8 mouse cellular contexts compared by ENCODE assay signal in genomic region chr13:3610118-3610794, GRCm38 (mm10). TPM values are rescaled to one million over a fixed set of nuclear protein-coding genes. Genes with fewer than 3 reads are reported as not detected.
A peak's percentile ranks its signal among the peaks of the same experiment; 100 is the strongest.
DNase-seq lines count a peak whose midpoint lies in the region; ATAC-seq lines count a peak whose summit lies in the region.

No protein-coding gene starts in this region.

- WGBS in forebrain, embryonic 16.5 days, result under 1% methylated on average over 48 of the region's 50 CpGs
- under 1% methylated on average over 48 of the region's 50 CpGs for whole genome bisulfite sequencing in hindbrain, embryonic 13.5 days
- WGBS in limb, embryonic 11.5 days, result under 1% methylated on average over 48 of the region's 50 CpGs
- WGBS in midbrain, embryonic 11.5 days, result under 1% methylated on average over 45 of the region's 50 CpGs
- 1% methylated on average over 46 of the region's 50 CpGs for WGBS in stomach, embryonic 14.5 days

- peak; percentile 6 to 33 for DNase-seq in lung, adult 18-20 months
- DNase-seq in lung, postnatal 14 days, result no peak
- DNase-seq in adrenal gland, postnatal 36 days, result peak; percentile 14 to 54
- DNase-seq in limb, embryonic 11.5 days (ENCODE audit: low spot score), result peak; percentile 66
- peak; percentile 92 for DNase-seq in midbrain, embryonic 11.5 days (ENCODE audit: low spot score, missing footprints)

- H3K27me3 ChIP-seq in forebrain, embryonic 16.5 days (replicated peaks; ENCODE audit: control insufficient read depth, insufficient read depth, low read length), result 0 out of 2 replicates have a peak, but pooled peaks cover 3% of the 10 kb centered on the region
- H3K27me3 ChIP-seq in hindbrain, embryonic 13.5 days, result peaks cover 16% of the 10 kb centered on the region; the same call in 1 of the 2 replicates
- no peaks in the 10 kb centered on the region for H3K27me3 ChIP-seq in limb, embryonic 11.5 days (ENCODE audit: control insufficient read depth, insufficient read depth, low read length)
- H3K27me3 ChIP-seq in midbrain, embryonic 11.5 days (ENCODE audit: control insufficient read depth, insufficient read depth, low read length), result no peaks in the 10 kb centered on the region
- no peaks in the 10 kb centered on the region for H3K27me3 ChIP-seq in stomach, embryonic 14.5 days (ENCODE audit: control insufficient read depth, insufficient read depth, low read length)

- peak overlapping the region; percentile 94 for H3K27ac ChIP-seq in forebrain, embryonic 16.5 days (ENCODE audit: low read length)
- peak overlapping the region; percentile 92 for H3K27ac ChIP-seq in hindbrain, embryonic 13.5 days
- peak overlapping the region; percentile 92 for H3K27ac ChIP-seq in limb, embryonic 11.5 days (replicated peaks; ENCODE audit: low read depth, low read length)
- peak overlapping the region; percentile 80 for H3K27ac ChIP-seq in midbrain, embryonic 11.5 days (ENCODE audit: low read depth, low read length)
- peak overlapping the region; percentile 91 for H3K27ac ChIP-seq in stomach, embryonic 14.5 days (ENCODE audit: low read length)

- H3K9me3 ChIP-seq in forebrain, embryonic 16.5 days (ENCODE audit: control insufficient read depth, low read length), result no peaks in the 10 kb centered on the region
- H3K9me3 ChIP-seq in hindbrain, embryonic 13.5 days, result no peaks in the 10 kb centered on the region
- H3K9me3 ChIP-seq in limb, embryonic 11.5 days (ENCODE audit: control insufficient read depth, low read length), result no peaks in the 10 kb centered on the region
- no peaks in the 10 kb centered on the region for H3K9me3 ChIP-seq in midbrain, embryonic 11.5 days (ENCODE audit: control insufficient read depth, low read length)
- no peaks in the 10 kb centered on the region for H3K9me3 ChIP-seq in stomach, embryonic 14.5 days (ENCODE audit: control insufficient read depth, low read depth, low read length)

- peaks cover 3% of the 10 kb centered on the region; the same call in 1 of the 2 replicates for H3K4me1 ChIP-seq in forebrain, embryonic 16.5 days (replicated peaks; ENCODE audit: control insufficient read depth, insufficient read depth, low read length)
- peaks cover 3% of the 10 kb centered on the region; the same call in 1 of the 2 replicates for H3K4me1 ChIP-seq in hindbrain, embryonic 13.5 days (replicated peaks)
- H3K4me1 ChIP-seq in limb, embryonic 11.5 days (ENCODE audit: control insufficient read depth, insufficient read depth, low read length), result no peaks in the 10 kb centered on the region
- H3K4me1 ChIP-seq in midbrain, embryonic 11.5 days (ENCODE audit: control insufficient read depth, insufficient read depth, low read length), result no peaks in the 10 kb centered on the region
- H3K4me1 ChIP-seq in stomach, embryonic 14.5 days (ENCODE audit: control insufficient read depth, insufficient read depth, low read length), result no peaks in the 10 kb centered on the region

- H3K4me2 ChIP-seq in forebrain, embryonic 16.5 days (ENCODE audit: low read length), result peak overlapping the region; percentile 85
- peak overlapping the region; percentile 90 for H3K4me2 ChIP-seq in hindbrain, embryonic 13.5 days
- peak overlapping the region; percentile 49 for H3K4me2 ChIP-seq in limb, embryonic 11.5 days (ENCODE audit: low read depth, severe bottlenecking)
- H3K4me2 ChIP-seq in midbrain, embryonic 11.5 days, result peak overlapping the region; percentile 82
- H3K4me2 ChIP-seq in stomach, embryonic 14.5 days (replicated peaks; ENCODE audit: low read depth, low read length), result peak overlapping the region; percentile 62

- no peaks in the 10 kb centered on the region for H3K36me3 ChIP-seq in forebrain, embryonic 16.5 days (ENCODE audit: control insufficient read depth, insufficient read depth)
- no peaks in the 10 kb centered on the region for H3K36me3 ChIP-seq in hindbrain, embryonic 13.5 days
- H3K36me3 ChIP-seq in limb, embryonic 11.5 days (ENCODE audit: control insufficient read depth, insufficient read depth, low read length), result no peaks in the 10 kb centered on the region
- no peaks in the 10 kb centered on the region for H3K36me3 ChIP-seq in midbrain, embryonic 11.5 days (ENCODE audit: control insufficient read depth, insufficient read depth, low read length)
- no peaks in the 10 kb centered on the region for H3K36me3 ChIP-seq in stomach, embryonic 14.5 days (ENCODE audit: control insufficient read depth, insufficient read depth, low read length)

- H3K4me3 ChIP-seq in forebrain, embryonic 16.5 days (replicated peaks; ENCODE audit: low read length), result peak overlapping the region; percentile 97
- peak overlapping the region; percentile 82 for H3K4me3 ChIP-seq in hindbrain, embryonic 13.5 days
- peak overlapping the region; percentile 96 for H3K4me3 ChIP-seq in limb, embryonic 11.5 days (ENCODE audit: low read depth, low read length)
- peak overlapping the region; percentile 90 for H3K4me3 ChIP-seq in midbrain, embryonic 11.5 days (ENCODE audit: low read depth, low read length)
- peak overlapping the region; percentile 84 for H3K4me3 ChIP-seq in stomach, embryonic 14.5 days (ENCODE audit: low read depth, low read length)

- peak overlapping the region; percentile 84 for H3K9ac ChIP-seq in forebrain, embryonic 16.5 days (replicated peaks; ENCODE audit: low read depth, low read length)
- H3K9ac ChIP-seq in hindbrain, embryonic 13.5 days, result peak overlapping the region; percentile 86
- peak overlapping the region; percentile 90 for H3K9ac ChIP-seq in limb, embryonic 11.5 days (ENCODE audit: low read length)
- peak overlapping the region; percentile 91 for H3K9ac ChIP-seq in midbrain, embryonic 11.5 days (ENCODE audit: low read length)
- H3K9ac ChIP-seq in stomach, embryonic 14.5 days (replicated peaks; ENCODE audit: low read depth, low read length), result peak overlapping the region; percentile 49

- ATAC-seq in forebrain, embryonic 16.5 days, result peak; percentile 29
- no peak; the same call in 1 of the 2 replicates for ATAC-seq in hindbrain, embryonic 13.5 days (ENCODE audit: low FRiP score)
- peak; percentile 59; the same call in 1 of the 2 replicates for ATAC-seq in limb, embryonic 11.5 days (ENCODE audit: insufficient number of reproducible peaks, low FRiP score, low TSS enrichment, low read depth)
- peak; percentile 61 for ATAC-seq in midbrain, embryonic 11.5 days (ENCODE audit: low FRiP score)
- peak; percentile 42; the same call in 1 of the 2 replicates for ATAC-seq in stomach, embryonic 14.5 days (ENCODE audit: insufficient number of reproducible peaks, insufficient read depth, low FRiP score, low read depth)

RNA-seq across cellular contexts. Expression of gene Fam208b, which starts 0.7 kb away (rescaled TPM):
- total RNA-seq in adrenal gland, postnatal 36 days (2021), result 10 to 100 TPM; 23.0 to 25.0 TPM
- polyA plus RNA-seq in forebrain, embryonic 16.5 days (2015; fragmentation: Nextera tagmentation; extraction: Ambion mirVana), result 20.0 and 23.2 TPM in 2 replicates
- 19.3 and 20.2 TPM in 2 replicates for polyA plus RNA-seq in hindbrain, embryonic 13.5 days (2015; fragmentation: Nextera tagmentation; extraction: Ambion mirVana)
- 30.6 and 31.3 TPM in 2 replicates for polyA plus RNA-seq in limb, embryonic 11.5 days (2014; fragmentation: Nextera tagmentation; extraction: Ambion mirVana)
- polyA plus RNA-seq in midbrain, embryonic 11.5 days (2014; fragmentation: Nextera tagmentation; extraction: Ambion mirVana), result 20.5 and 24.6 TPM in 2 replicates
- polyA plus RNA-seq in stomach, embryonic 14.5 days (2014; fragmentation: Nextera tagmentation; extraction: Ambion mirVana), result 23.3 and 24.1 TPM in 2 replicates

RNA-seq across cellular contexts. Expression of gene Asb13, which starts 23.6 kb away (rescaled TPM):
- 10 to 100 TPM; 12.1 to 15.5 TPM for total RNA-seq in adrenal gland, postnatal 36 days (2021)
- polyA plus RNA-seq in forebrain, embryonic 16.5 days (2015; fragmentation: Nextera tagmentation; extraction: Ambion mirVana), result 12.0 and 19.7 TPM in 2 replicates
- polyA plus RNA-seq in hindbrain, embryonic 13.5 days (2015; fragmentation: Nextera tagmentation; extraction: Ambion mirVana), result 12.3 and 15.2 TPM in 2 replicates
- polyA plus RNA-seq in limb, embryonic 11.5 days (2014; fragmentation: Nextera tagmentation; extraction: Ambion mirVana), result 13.2 and 14.8 TPM in 2 replicates
- polyA plus RNA-seq in midbrain, embryonic 11.5 days (2014; fragmentation: Nextera tagmentation; extraction: Ambion mirVana), result 9.6 and 9.7 TPM in 2 replicates
- 13.3 and 18.1 TPM in 2 replicates for polyA plus RNA-seq in stomach, embryonic 14.5 days (2014; fragmentation: Nextera tagmentation; extraction: Ambion mirVana)
